Mouse (Mus musculus) heart, adult 2 months (tissue): ENCODE measurements around the gene Patj. TPM values are rescaled to one million over a fixed set of nuclear protein-coding genes. Genes with fewer than 3 reads are reported as not detected.
A peak's percentile ranks its signal among the peaks of the same experiment; 100 is the strongest.

Experiments
- DNase-seq, 2 experiments: peaks; one replicate each; pipeline ENCODE4 v3.0.0; 2021
- H3K27ac ChIP-seq: fragments of 200-600 bp; 2 replicates; pipeline ENCODE4 v1.8.1; 2022
- H3K27me3 ChIP-seq: fragments of 200-500 bp; 2 replicates; pipeline ENCODE4 v1.6.1; 2012; ENCODE audit warnings: mild to moderate bottlenecking, low read length, inconsistent platforms, mixed read lengths; ENCODE audit not compliant: control insufficient read depth, insufficient read depth
- H3K36me3 ChIP-seq: fragments of 200-500 bp; 2 replicates; pipeline ENCODE4 v1.6.1; 2012; ENCODE audit warnings: low read length, inconsistent platforms; ENCODE audit not compliant: control insufficient read depth, insufficient read depth
- H3K4me1 ChIP-seq: fragments of 200-500 bp; 2 replicates; pipeline ENCODE4 v1.6.1; 2011; ENCODE audit warnings: low read length; ENCODE audit not compliant: control insufficient read depth, insufficient read depth
- H3K4me3 ChIP-seq: fragments of 200-600 bp; 2 replicates; pipeline ENCODE4 v1.8.1; 2022
- H3K79me2 ChIP-seq: fragments of 200-500 bp; replicated peaks from 2 replicates; pipeline ENCODE4 v1.6.1; 2012; ENCODE audit warnings: mild to moderate bottlenecking, inconsistent platforms, low read length, moderate library complexity, mixed read lengths; ENCODE audit not compliant: control insufficient read depth, insufficient read depth
- H3K9ac ChIP-seq: fragments of 200-500 bp; 2 replicates; pipeline ENCODE4 v1.6.1; 2012; ENCODE audit warnings: low read depth, mild to moderate bottlenecking, control low read depth, inconsistent platforms, low read length, mixed read lengths
- CTCF ChIP-seq: fragments of 200-600 bp; IDR thresholded peaks from 2 replicates; pipeline ENCODE4 v1.8.1; 2022; ENCODE audit warnings: antibody characterized with exemption, mild to moderate bottlenecking, moderate library complexity
- EP300 ChIP-seq: fragments of 200-500 bp; IDR thresholded peaks from 2 replicates; pipeline ENCODE4 v1.6.1; 2011; ENCODE audit warnings: low read depth, low read length, control low read depth; ENCODE audit not compliant: insufficient read depth
- POLR2A ChIP-seq: fragments of 200-500 bp; IDR thresholded peaks from 2 replicates; pipeline ENCODE4 v1.6.1; 2011; ENCODE audit warnings: mild to moderate bottlenecking, low read depth, low read length, control low read depth; ENCODE audit not compliant: insufficient read depth
- WGBS: fragments of 180-500 bp; shearing (Covaris S2); methylation state at CpG from one replicate; pipeline ENCODE4 v1.1.7; 2018; 5-methylcytosine and 5-hydroxymethylcytosine counted together
- intact Hi-C: fragments of 180-260 bp; cut with DNase I; formaldehyde crosslinking; loops from one replicate; pipeline ENCODE4 v1.15.1; 2025
- polyA plus RNA-seq: library from polyadenylated mRNA; depleted of rRNA; stranded (reverse); fragments of >200 nt; gene quantifications from 2 replicates; pipeline ENCODE4 v1.2.3, GENCODE M21; 2012
- total RNA-seq, 2 experiments: library from RNA; stranded (reverse); gene quantifications; 2 replicates each; pipeline ENCODE4 v1.2.3; 2021

Gene Patj
- total and polyA plus RNA-seq, 3 experiments, result 6.1 to 14.5 (median 13.8) TPM

DNA sequence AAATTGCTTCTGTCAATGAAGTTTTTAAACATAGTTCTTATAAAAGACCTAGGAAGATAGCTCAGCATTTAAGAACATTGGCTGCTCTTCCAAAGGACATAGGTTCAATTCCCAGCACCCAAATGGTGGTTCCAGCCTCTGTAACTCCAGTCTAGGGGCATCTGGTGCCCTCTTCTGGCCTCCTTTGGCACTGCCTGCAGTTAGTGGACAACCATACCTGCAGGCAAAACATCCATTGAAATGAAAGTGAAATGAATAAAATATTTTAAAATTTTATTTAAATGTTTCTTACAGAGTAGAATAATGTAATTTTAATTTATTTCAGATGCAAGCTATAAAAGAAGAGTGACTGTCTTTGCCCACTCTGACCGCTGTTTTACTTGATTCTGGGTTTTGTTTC, 294.4 kb downstream of the Patj start:
- WGBS, result 98% methylated on average over 1 of the region's 1 CpGs
- no peaks in the 10 kb centered on the region for H3K79me2 ChIP-seq
- intact Hi-C loops, result no loop called here
- no peaks in the 10 kb centered on the region for H3K36me3 ChIP-seq
- TF ChIP-seq EP300 (no peak), CTCF (peak; percentile 39)
- no peak overlapping the region for H3K9ac ChIP-seq
- no peak for DNase-seq
- no peak overlapping the region for H3K27ac ChIP-seq
- no peaks in the 10 kb centered on the region; the same call in 1 of the 2 replicates for H3K4me1 ChIP-seq
- H3K27me3 ChIP-seq, result no peaks in the 10 kb centered on the region
- H3K4me3 ChIP-seq, result no peak overlapping the region

GRCm38 (mm10) chr4:98693465-98694185, 298.0 kb downstream of the Patj start:
- Histone ChIP-seq H3K9ac (no peak overlapping the region), H3K27ac (no peak overlapping the region), H3K27me3 (no peaks in the 10 kb centered on the region), H3K79me2 (no peaks in the 10 kb centered on the region), H3K4me3 (no peak overlapping the region), H3K36me3 (no peaks in the 10 kb centered on the region), H3K4me1 (no peaks in the 10 kb centered on the region)
- TF ChIP-seq CTCF (no peak), EP300 (no peak), POLR2A (no peak)
- intact Hi-C loops, result no loop called here
- DNase-seq, result no peak
- 31% methylated on average over 9 of the region's 9 CpGs for WGBS

GRCm38 (mm10) chr4:98697932-98698331, 302.3 kb downstream of the Patj start:
- H3K36me3 ChIP-seq, result no peaks in the 10 kb centered on the region
- DNase-seq, result no peak
- no peaks in the 10 kb centered on the region for H3K79me2 ChIP-seq
- intact Hi-C loops, result no loop called here
- H3K27ac ChIP-seq, result no peak overlapping the region
- TF ChIP-seq EP300, result no peak
- no peak for TF ChIP-seq POLR2A
- no peak for TF ChIP-seq CTCF
- no peaks in the 10 kb centered on the region for H3K27me3 ChIP-seq
- H3K4me1 ChIP-seq, result no peaks in the 10 kb centered on the region
- H3K9ac ChIP-seq, result no peak overlapping the region
- no peak overlapping the region for H3K4me3 ChIP-seq
- 83% methylated on average over 4 of the region's 4 CpGs for WGBS

DNA sequence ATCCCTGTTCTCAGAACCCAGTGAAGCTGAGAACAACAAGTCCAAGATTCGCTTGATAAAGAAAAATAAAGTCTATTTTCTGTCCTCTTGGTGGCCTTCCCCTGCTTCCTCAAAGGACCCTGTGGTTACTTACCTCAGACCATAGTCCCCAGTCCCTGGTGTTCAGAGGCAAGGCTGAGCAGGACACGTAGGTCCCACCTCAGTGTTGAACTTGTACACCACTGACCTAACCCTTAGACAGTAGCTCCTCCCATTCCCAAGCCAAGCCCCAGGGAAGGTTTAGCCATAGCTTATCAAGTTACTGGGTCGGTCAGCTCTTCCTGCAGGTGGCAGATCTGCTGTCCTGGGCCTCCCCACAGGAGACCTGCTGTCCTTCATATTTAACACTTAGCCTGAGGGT, 303.3 kb downstream of the Patj start:
- 53% methylated on average over 3 of the region's 3 CpGs for WGBS
- Histone ChIP-seq H3K4me3 (no peak overlapping the region), H3K4me1 (no peaks in the 10 kb centered on the region), H3K27ac (no peak overlapping the region), H3K36me3 (no peaks in the 10 kb centered on the region), H3K27me3 (no peaks in the 10 kb centered on the region), H3K79me2 (no peaks in the 10 kb centered on the region), H3K9ac (no peak overlapping the region)
- intact Hi-C loops, result no loop called here
- no peak for DNase-seq
- TF ChIP-seq POLR2A, result no peak
- TF ChIP-seq EP300, result no peak
- TF ChIP-seq CTCF, result no peak

GRCm38 (mm10) chr4:98700156-98700555, 304.6 kb downstream of the Patj start:
- Histone ChIP-seq H3K4me3 (no peak overlapping the region), H3K79me2 (no peaks in the 10 kb centered on the region), H3K27ac (no peak overlapping the region), H3K36me3 (no peaks in the 10 kb centered on the region), H3K4me1 (no peaks in the 10 kb centered on the region), H3K9ac (no peak overlapping the region), H3K27me3 (no peaks in the 10 kb centered on the region)
- intact Hi-C loops, result no loop called here
- WGBS, result 93% methylated on average over 3 of the region's 3 CpGs
- DNase-seq, result no peak
- TF ChIP-seq EP300 (no peak), CTCF (no peak), POLR2A (no peak)

DNA sequence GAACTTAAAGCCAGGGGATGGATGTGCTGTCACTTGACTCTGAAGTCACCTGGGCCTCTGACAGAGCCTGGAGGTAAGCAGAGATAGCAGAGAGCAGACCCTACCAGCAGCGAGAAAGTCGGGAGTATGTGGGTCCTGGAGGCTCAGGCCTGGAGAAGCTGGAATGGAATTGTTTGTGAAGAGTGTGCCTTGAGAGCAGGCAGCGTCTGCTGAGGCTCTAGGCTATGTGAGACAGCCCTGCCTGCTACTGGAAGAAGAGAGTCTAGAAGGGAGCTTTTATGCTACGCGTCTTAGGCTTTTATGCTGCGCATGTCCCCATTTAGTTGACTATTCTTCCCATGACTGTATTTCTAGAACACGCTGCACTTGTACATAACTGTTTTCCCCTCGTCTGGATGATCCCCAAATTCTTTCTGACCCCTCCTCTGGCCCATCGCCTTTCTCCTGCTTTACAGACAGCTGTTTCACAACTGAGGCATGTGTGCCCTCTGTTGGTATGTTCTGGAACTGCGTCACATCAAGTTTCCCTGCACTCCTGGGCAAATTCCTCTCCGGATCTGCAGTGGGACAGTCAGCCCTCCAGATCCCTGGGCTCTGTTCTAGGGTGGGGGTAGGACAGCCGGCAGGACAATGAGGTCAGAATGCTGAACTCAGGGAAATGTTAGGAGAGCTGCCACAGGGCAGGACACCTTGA, 306.8 kb downstream of the Patj start:
- Histone ChIP-seq H3K9ac (no peak overlapping the region), H3K79me2 (no peaks in the 10 kb centered on the region), H3K27ac (no peak overlapping the region), H3K27me3 (no peaks in the 10 kb centered on the region), H3K4me3 (no peak overlapping the region), H3K36me3 (no peaks in the 10 kb centered on the region), H3K4me1 (no peaks in the 10 kb centered on the region)
- 32% methylated on average over 12 of the region's 12 CpGs for WGBS
- TF ChIP-seq EP300 (0 out of 2 replicates have a peak, but pooled peaks have one; percentile 38), CTCF (peak; percentile 86), POLR2A (no peak)
- DNase-seq, result peak; percentile 54 to 72
- intact Hi-C loops, result loop anchor here (1.0 kb wide), 1 partner anchor 157 kb away; no protein-coding TSS in a partner anchor
